Mouse (Mus musculus) cortical plate, adult 2 months (tissue): ENCODE measurements around the gene Ugt1a1.

ENCODE experiments used
- CTCF ChIP-seq: fragments of 200-500 bp; IDR thresholded peaks from 2 replicates; pipeline ENCODE4 v1.5.1; 2011; ENCODE audit warnings: mild to moderate bottlenecking, control low read depth, low read length; ENCODE audit not compliant: insufficient read depth; ENCODE audit errors: extremely low read depth
- POLR2A ChIP-seq: fragments of 200-500 bp; IDR thresholded peaks from 2 replicates; pipeline ENCODE4 v1.6.1; 2011; ENCODE audit warnings: mild to moderate bottlenecking, low read length, control low read depth; ENCODE audit not compliant: insufficient read depth; ENCODE audit errors: extremely low read depth

- TF ChIP-seq CTCF (no peak), POLR2A (no peak)
Measured at GRCm38 (mm10) chr1:88179657-88180056, 32.1 kb upstream of the Ugt1a1 start.
